Mouse (Mus musculus) gastrocnemius, adult 8-10 months (tissue): ENCODE data around the gene Zfp92. TPM values are rescaled to one million over a fixed set of nuclear protein-coding genes. Genes with fewer than 3 reads are reported as not detected.

Source experiments
- DNase-seq, 2 experiments: peaks; one replicate each; pipeline ENCODE4 v3.0.0; 2022; ENCODE audit warnings: low spot score in 2 of 2
- total RNA-seq, 4 experiments: library from RNA; stranded (reverse); gene quantifications; 2 replicates each; pipeline ENCODE4 v1.2.4; 2022

Zfp92 gene
- total RNA-seq, 4 experiments from 2014 or later = not detected

DNA sequence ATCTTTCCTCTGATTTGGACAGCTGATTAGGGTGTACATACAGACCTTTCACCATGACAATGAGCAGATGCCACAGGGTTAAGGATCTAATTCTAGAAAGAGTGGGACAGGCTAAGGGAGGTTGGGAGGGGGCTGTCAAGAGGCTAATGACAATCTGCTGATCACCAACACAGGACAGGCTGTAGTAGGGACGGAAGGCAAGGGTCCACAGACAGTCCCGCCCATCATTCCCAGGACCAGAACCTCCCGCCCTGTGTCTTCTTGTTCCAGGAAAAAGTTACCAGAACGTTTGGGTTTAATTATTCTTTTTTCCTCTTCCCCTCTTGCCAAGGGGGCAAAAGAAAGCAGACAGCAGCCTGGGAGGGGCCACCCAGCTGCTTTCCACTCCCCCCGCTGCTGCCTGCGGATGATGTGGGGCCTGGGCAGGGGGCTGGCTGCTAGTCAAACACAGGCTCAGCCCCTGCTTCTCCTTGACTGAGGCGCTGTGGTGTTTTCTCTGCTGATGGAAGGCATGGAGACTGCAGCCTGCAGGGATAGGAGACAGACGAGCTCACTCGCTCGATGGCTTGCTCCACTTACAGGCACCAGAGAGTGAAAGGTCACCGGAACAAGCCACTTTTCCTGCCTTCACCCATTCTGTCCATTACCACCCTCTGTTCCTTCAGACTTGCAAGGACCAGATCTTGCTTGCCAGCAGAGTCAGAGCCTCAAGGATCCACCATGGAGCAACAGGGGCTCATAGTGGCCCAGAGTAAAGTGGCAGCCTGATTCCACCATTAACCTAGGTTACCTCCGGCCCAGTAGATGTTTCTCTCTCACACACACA lies 63.7 kb downstream of the Zfp92 start:
- DNase-seq = no peak

DNA sequence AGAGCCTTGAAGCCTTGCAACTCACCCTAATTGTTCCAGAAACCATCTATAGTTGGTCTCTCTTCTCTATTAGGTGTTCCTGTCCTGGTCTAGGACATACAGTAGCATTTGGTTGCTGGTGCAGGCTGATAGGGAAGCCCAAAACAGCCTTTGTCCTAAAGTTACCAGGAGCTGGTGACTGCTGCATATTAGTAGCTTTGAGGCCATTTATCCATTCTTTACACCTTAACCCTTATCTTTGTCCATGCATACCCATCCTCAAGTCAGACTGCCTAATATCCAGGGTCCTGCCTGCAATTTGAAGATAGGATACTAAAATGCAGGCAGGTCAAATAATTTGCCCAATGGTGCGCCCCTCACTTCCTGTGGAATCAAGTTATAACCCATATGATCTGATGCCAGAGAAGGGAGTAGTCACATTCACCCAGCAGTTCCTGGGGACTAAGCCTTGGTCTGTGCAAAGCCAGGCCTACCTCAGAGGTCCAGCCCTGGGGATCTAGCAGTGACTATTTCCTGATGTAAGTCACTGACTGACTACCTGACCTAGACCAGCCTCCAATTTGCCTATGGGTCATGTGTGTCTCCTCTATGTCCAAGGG lies 64.9 kb downstream of the Zfp92 start:
- no peak for DNase-seq

DNA sequence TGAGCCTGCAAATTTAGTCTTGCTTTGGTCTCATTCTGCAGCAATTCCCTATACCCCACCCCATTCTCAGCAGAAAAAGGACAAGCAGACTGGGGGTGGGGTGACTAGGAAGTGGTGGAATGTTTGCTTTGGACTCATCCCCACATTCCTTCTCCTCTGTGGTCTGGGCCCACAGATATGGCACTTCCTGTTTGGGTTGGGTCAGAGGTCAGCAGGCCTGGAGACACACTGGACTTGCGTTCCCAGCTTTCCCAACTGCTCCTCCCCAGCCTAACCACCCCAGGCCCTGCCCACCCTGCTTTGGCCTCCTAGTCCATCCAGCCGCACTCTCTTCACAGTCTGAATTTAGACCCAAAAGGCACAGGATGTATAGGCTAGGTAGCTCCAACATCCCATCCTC lies 65.7 kb downstream of the Zfp92 start:
- DNase-seq = no peak

GRCm38 (mm10) chrX:73477500-73477899 lies 66.6 kb downstream of the Zfp92 start:
- DNase-seq = no peak

Other genes with a start within 250 kb of the Zfp92 start
- gene Spin2d, start 234.1 kb upstream of the Zfp92 start, total RNA-seq = not detected
- gene Xlr3b, start 218.9 kb upstream of the Zfp92 start, total RNA-seq = 1 to 10 TPM in 2 of 4 experiments, under 1 TPM in 1, not detected in 1; 0.41 to 5.5 (median 4.3) TPM
- gene Xlr4b, start 196.8 kb upstream of the Zfp92 start, total RNA-seq = under 1 TPM in 2 of 4 experiments, not detected in 2; 0.41 to 0.43 TPM
- gene F8a, start 182.8 kb upstream of the Zfp92 start, total RNA-seq = 1 to 10 TPM; 5.1 to 7.8 (median 6.6) TPM
- not detected for gene Xlr4c, start 168.0 kb upstream of the Zfp92 start, total RNA-seq
- not detected for gene Xlr3c, start 145.7 kb upstream of the Zfp92 start, total RNA-seq
- not detected for gene Xlr5a, start 118.1 kb upstream of the Zfp92 start, total RNA-seq
- gene Xlr5c, start 118.1 kb upstream of the Zfp92 start, total RNA-seq = not detected
- gene Gm45015, start 74.3 kb upstream of the Zfp92 start, total RNA-seq = not detected
- 1 to 10 TPM; 4.5 to 5.0 (median 4.6) TPM for gene Zfp275, start 68.5 kb upstream of the Zfp92 start, total RNA-seq
- gene Gm18336, start 12.4 kb upstream of the Zfp92 start, total RNA-seq = not detected
- not detected for gene Trex2, start 24.2 kb downstream of the Zfp92 start, total RNA-seq
- gene Haus7, start 47.9 kb downstream of the Zfp92 start, total RNA-seq = 10 to 100 TPM in 3 of 4 experiments, 1 to 10 TPM in 1; 9.3 to 13.2 (median 12.2) TPM
- gene Bgn, start 72.5 kb downstream of the Zfp92 start, total RNA-seq = 10 to 100 TPM; 19.5 to 43.0 (median 27.5) TPM
- 10 to 100 TPM; 10.7 to 14.4 (median 11.3) TPM for gene Atp2b3, start 92.0 kb downstream of the Zfp92 start, total RNA-seq
- gene Dusp9, start 228.3 kb downstream of the Zfp92 start, total RNA-seq = not detected
- gene Pnck, start 249.0 kb downstream of the Zfp92 start, total RNA-seq = 10 to 100 TPM in 2 of 4 experiments, 1 to 10 TPM in 2; 7.8 to 10.8 (median 10.2) TPM